Mouse (Mus musculus) layer of hippocampus, postnatal 25 days (tissue): ENCODE results near the gene Slc25a24. TPM values are rescaled to one million over a fixed set of nuclear protein-coding genes. Genes with fewer than 3 reads are reported as not detected.

Experiments used
- DNase-seq, 2 experiments: peaks; one replicate each; pipeline ENCODE4 v3.0.0; 2022; ENCODE audit warnings: mixed read lengths in 2 of 2, low spot score in 1 of 2; ENCODE audit errors: extremely low spot score in 1 of 2
- total RNA-seq, 2 experiments: library from RNA; stranded (reverse); gene quantifications; 2 replicates each; pipeline ENCODE4 v1.2.3; 2021

The Slc25a24 gene
- total RNA-seq: 1 to 10 TPM; 2.6 to 3.4 TPM

DNA sequence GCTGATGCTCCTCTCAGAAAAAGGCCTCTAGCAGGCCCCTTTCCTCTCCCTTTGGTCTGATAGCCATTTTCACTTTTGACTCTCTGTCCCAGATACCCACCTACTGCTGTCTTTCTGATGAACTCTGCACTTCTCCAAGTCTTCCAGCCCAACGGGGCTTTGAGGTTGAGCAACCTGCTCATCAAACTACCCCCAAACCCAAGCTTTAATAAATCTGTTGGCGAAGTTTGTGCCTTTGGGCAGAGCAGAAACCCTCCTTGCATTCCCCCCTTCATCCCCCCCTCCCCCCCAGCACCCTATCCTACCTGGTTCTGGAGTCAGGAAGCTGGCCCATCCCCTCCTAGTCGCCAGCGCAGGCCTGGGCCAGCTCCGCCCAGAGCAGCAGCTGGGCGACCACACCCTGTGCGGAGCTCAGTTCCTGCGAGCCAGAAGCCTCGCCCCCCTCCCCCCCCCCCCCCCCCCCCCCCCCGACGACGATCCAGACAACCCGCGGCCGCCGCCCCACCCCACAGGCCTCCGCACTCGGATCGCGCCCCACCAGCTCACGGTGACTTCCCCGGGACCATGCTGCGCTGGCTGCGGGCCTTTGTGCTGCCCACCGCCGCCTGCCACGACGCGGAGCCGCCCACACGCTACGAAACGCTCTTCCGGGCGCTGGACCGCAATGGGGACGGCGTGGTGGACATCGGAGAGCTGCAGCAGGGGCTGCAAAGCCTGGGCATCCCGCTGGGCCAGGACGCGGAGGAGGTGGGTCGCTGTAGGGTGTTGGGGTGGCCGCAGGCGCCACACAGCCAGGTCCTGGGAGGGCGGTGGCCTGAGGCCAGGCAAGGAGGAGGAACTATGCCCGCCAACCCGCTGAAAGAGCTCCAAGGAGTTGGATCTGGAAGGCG lies at the start of gene Slc25a24:
TSS of gene Slc25a24 (plus strand) at position 509 of the 890 bp plus-strand sequence.
- DNase-seq: peak; percentile 13 to 22

DNA sequence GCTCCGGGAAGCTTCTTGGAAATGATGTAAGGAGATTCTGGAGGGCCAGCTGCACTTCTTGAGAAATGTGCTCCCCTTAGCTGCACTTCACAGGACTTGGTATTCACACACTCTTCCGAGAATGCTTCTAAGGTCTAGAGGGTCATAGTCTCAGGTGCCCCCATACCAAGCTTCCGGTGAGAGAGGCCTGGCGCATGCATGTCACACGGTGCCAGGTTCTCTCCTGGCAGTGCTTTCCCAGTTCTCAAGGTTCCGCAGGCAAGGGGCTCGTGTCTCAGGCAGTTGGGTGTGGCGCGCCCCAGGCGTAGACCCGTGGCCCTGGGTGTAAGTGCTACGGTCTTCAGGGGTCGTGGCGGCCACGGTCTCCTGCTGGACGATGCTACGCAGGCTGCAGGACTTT lies 42.8 kb upstream of the Slc25a24 start, which contains the start of gene Slc25a54:
TSS of gene Slc25a54 (plus strand) at position 301 of the 400 bp plus-strand sequence.
- DNase-seq: no peak

DNA sequence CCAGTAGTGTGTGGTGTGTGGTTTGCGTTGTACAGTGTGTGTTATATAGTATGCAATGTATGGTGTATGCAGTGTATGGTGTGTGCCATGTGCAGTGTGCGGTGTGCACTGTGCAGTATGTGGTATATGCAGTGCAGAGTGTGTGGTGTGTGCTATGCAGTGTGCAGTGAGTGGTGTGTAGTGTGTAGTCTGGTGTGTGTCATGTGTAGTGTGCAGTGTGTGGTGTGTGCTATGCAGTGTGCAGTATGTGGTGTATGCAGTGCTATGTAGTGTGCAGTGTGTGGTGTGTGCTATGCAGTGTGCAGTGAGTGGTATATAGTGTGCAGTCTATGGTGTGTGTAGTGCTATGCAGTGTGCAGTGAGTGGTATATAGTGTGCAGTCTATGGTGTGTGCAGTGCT lies 38.5 kb upstream of the Slc25a24 start:
- DNase-seq: no peak

- DNase-seq: no peak
These were observed 34.5 kb upstream of the Slc25a24 start for GRCm38 (mm10) chr3:109088460-109088859.

GRCm38 (mm10) chr3:109104702-109105101 lies 18.2 kb upstream of the Slc25a24 start:
- DNase-seq: no peak

DNA sequence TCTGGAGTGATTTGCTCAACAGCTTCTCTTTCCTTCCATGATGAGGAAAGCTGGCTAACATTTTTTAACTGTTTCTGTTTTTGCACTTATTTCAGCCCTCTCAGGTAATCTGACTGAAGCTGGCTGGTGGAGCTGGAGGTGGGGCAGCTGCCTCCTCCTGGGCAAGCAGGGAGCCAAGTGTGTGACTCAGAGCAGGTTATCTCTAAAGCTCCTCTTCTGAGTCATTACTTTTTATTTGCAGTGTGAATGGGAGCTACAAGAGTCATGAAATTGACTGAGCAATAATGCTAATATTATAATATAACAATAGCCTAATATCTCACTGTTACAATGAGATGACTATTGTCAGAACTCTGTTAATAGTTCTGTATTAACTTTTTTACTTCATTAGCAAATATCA lies 5.8 kb upstream of the Slc25a24 start:
- DNase-seq: no peak

GRCm38 (mm10) chr3:109119562-109119961 lies 3.4 kb upstream of the Slc25a24 start:
- DNase-seq: no peak

GRCm38 (mm10) chr3:109119973-109120372 lies 3.0 kb upstream of the Slc25a24 start:
- no peak for DNase-seq

GRCm38 (mm10) chr3:109123531-109123981 lies 607 bp downstream of the Slc25a24 start:
- DNase-seq: no peak

DNA sequence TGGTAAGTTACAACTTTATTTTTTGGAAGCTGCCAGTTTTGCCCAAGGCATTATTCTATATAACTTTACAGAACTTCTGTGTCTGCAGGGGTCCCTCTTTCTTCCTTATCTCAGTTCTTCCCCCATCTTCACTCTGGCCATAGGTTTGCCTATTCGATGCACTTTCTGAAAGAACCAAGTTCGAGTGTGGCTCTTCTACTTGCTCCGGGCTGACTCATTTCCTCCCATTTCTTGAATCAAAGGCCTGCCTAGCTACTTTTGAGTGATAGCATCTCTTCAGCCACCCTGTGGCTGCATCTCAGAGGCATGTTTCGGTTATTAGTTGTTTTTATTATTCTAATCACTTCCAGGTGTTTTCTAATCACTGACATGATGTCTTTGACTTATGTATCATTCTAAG lies 1.1 kb downstream of the Slc25a24 start:
- no peak for DNase-seq

DNA sequence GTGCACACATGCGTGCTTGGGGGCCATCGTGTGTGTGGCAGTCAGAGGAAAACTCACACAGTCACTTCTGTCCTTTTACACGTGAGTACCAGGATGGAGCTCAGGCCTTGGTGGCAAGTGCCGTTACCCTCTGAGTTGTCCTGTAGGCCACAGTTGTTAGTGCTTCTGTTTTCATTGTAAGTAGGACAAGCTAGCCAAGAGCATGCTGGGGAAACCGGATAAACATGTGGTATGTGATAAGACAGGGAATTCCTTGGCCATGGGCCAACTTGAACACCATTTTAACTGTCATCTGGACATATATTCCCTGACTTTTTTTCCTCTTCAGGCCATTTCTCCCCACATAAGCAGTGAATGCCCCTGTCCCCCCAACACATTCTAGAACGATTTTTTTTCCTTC lies 2.6 kb downstream of the Slc25a24 start:
- no peak for DNase-seq

DNA sequence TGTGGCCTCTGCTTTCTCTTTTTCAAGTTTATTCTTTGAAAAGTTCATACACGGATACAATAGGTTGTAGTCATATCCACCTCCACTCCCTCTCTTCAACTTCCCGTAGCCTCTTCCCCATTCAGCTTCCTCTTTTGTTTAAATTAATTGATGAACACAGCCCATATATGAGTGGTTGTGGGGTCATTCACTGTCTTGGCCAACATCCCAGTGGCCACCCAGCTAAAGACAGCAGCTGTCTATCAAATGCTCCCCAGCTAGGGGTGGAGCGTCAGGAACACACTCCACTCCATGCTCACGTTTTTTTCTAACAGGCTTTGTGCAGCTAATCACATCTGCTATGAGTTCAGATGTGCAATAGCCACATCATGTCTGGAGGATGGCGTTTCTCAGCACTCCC lies 6.8 kb downstream of the Slc25a24 start:
- DNase-seq: no peak

DNA sequence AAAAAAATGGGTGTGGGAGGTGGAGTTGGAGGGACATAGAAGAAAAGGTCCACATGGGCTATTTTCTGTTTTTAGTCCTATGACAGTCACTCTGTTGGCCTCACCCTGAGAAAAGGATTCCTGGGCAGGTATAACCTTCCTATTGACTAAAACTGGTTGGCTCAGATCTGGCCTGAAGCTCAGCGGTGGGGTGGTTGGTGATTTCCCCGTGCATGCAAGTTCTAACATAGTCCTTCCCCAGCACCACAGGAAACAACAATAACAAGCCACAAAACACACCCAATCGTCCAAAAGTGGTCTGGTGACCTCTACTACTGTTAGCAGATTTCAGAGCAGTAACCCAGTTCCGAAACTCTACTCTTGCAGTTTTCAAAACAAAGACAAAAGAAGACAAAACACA lies 10.0 kb downstream of the Slc25a24 start:
- no peak for DNase-seq

GRCm38 (mm10) chr3:109134036-109134435 lies 11.1 kb downstream of the Slc25a24 start:
- DNase-seq: no peak

- no peak for DNase-seq
These were observed 12.4 kb downstream of the Slc25a24 start for GRCm38 (mm10) chr3:109135352-109135751.

- no peak for DNase-seq
These were observed 29.6 kb downstream of the Slc25a24 start for GRCm38 (mm10) chr3:109152561-109152960.

DNA sequence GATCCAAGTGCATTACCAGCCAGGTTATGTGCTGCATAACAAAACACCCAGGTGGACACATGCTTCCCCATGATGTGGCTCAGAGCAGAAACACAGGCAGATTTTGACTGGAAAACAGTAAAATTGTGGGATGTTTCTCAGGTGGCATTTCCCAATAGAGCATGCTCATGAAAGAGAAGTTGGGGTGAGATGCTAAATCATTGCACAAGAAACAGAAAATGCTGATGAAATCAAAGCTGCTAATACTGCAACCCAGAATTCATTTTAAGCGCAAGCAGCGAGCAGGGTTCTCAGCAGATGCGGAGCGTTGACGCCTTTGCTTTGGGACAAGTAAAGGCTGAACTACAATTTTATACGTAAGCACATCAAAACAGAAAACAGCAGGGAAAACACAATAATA lies 30.5 kb downstream of the Slc25a24 start:
- DNase-seq: no peak

- no peak for DNase-seq
These were observed 33.1 kb downstream of the Slc25a24 start for GRCm38 (mm10) chr3:109155926-109156669.

- DNase-seq: no peak
These were observed 34.5 kb downstream of the Slc25a24 start for GRCm38 (mm10) chr3:109157481-109157880.

GRCm38 (mm10) chr3:109164088-109164487 lies 41.1 kb downstream of the Slc25a24 start:
- no peak for DNase-seq

DNA sequence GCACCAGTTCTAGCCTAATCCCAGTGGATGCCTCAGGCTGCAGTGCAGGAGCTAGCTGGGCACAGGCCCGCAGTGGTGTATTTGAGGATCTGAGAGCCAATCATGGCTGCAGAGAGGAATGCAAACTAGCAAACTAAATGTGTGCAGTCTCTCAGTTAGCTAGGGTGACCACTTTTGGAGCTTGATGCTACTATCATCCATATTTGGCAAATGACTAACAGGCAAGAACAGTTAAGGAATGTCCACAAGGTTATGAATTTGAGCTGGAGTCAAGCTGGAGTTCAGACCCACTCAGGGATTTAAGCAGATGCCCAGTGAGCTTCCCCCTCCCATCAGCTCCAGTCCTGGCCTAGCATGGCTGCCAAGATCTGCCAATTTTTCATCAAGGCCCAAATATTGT lies 41.7 kb downstream of the Slc25a24 start:
- no peak for DNase-seq
